Mouse (Mus musculus): ENCODE results near the gene Gm8267.
"Not testable (repeated sequence)": the region's sequence is repeated elsewhere in the genome, so short reads cannot be mapped to it uniquely, and the experiment has no call there.

The Gm8267 gene

GRCm38 (mm10) chr14:44750240-44750639 is at the start of gene Gm8267:
Gene Gm8267, minus strand, starts transcription at chr14:44750340.
- DNase-seq: no peak

GRCm38 (mm10) chr14:44789537-44790382 is 39.6 kb upstream of the Gm8267 start:
- not testable (repeated sequence) for DNase-seq

GRCm38 (mm10) chr14:44742789-44743188 is 7.4 kb downstream of the Gm8267 start:
- not testable (repeated sequence) for DNase-seq

GRCm38 (mm10) chr14:44730711-44731110 is 19.4 kb downstream of the Gm8267 start:
- not testable (repeated sequence) for DNase-seq

GRCm38 (mm10) chr14:44706356-44706755 is 43.8 kb downstream of the Gm8267 start, which contains the start of gene Gm8257:
Gene Gm8257, minus strand, starts transcription at chr14:44706456.
- DNase-seq: not testable (repeated sequence)
